Mouse (Mus musculus) neutrophil, adult 5-6 weeks (primary cell): Measurements from ENCODE around the gene Thsd4. TPM values are rescaled to one million over a fixed set of nuclear protein-coding genes. Genes with fewer than 3 reads are reported as not detected.
"Not testable (repeated sequence)": the region's sequence is repeated elsewhere in the genome, so short reads cannot be mapped to it uniquely, and the experiment has no call there.

ENCODE experiments used
- ATAC-seq: fragments of 151-379, 151-347 bp; 2 replicates; pipeline ENCODE4 v1.8.0; 2017; ENCODE audit warnings: mild to moderate bottlenecking, moderate TSS enrichment; ENCODE audit not compliant: insufficient number of reproducible peaks, poor library complexity, low FRiP score, severe bottlenecking; ENCODE audit errors: extremely low read depth
- total RNA-seq: library from RNA; stranded (forward); fragments of 200-1000 nt; gene quantifications from 2 replicates; pipeline ENCODE4 v1.2.3, GENCODE M21; 2017

Thsd4 gene
- total RNA-seq, 1 experiment from 2014 or later, result 0.12 TPM

- ATAC-seq, result no peak
Measured at GRCm38 (mm10) chr9:60285047-60285462, 236.8 kb downstream of the Thsd4 start.

DNA sequence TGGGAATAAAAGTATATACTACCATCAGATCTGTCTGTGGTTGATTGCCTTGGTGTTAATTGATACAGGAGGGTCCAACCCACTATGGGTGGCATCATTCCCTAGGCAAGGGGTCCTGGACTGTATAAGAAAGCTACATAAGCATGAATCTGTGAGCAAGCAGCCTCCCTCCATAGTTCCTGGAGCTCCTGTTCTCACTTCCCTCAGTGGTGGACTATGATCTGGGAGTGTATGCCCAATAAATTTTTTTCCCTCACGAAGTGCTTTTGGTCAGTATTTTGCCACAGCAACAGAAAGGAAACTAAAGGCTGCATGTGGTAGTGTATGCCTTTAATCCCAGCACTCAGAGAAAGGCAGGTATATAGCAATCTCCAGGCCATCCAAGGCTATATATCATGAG, 237.5 kb downstream of the Thsd4 start:
- no peak for ATAC-seq

GRCm38 (mm10) chr9:60283546-60283945, 238.3 kb downstream of the Thsd4 start:
- ATAC-seq, result no peak

- ATAC-seq, result no peak
Measured at GRCm38 (mm10) chr9:60281281-60281680, 240.6 kb downstream of the Thsd4 start.

GRCm38 (mm10) chr9:60280786-60281185, 241.1 kb downstream of the Thsd4 start:
- ATAC-seq, result no peak

DNA sequence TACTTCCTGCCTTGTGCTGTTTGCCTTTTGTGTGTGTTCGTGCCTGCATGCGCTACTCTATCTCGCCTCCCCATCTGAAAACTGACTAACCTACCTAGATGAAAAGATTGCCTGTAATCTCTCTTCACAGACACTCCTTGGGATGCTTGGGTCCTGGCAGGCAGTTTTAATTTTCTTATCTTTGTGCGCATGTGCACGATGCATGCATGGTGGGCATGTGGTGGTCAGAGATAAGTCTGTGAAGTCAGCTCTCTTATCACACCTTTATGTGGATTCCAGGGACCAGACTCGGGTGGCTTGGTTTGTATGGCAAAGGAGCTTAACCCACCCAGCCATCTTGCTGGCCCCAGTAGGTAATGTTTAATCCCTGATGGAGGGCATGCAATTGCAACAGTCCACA, 242.3 kb downstream of the Thsd4 start:
- ATAC-seq, result no peak

GRCm38 (mm10) chr9:60276351-60276750, 245.5 kb downstream of the Thsd4 start:
- no peak for ATAC-seq

DNA sequence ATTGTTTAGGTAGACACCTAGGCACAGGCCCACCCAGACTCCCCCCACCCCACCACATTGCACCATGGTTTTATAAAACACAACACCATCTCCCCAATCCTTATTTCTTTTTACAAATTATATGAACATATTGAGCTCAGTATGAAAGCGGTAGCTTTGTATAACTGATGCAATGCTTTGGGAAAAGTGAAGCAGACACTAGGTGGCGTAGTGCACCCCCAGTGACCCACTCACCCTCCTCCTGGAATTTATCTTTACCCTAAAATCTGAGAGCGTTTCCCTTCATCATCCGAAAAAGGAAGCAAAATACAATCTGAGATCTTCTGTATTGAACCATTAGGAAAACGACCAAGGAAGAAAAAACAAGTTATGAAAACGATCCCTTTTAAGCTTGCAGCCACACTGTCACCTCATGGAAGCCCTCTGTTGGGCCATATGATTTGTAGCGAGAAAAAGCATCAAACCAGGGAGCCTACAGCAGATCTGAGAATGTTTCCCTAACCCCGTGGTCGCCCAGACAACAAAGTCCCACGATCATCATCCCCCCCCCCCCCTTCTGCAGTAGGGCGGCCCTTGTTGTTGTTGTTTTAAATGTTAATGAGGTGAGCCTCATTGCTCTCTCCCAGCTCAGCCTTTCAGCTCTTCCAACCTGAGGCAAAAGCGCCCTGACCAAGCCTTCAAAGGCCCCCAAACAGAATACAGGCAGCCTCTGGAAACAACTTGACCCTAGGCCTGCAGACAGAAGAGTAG, 246.3 kb downstream of the Thsd4 start:
- ATAC-seq, result no peak

DNA sequence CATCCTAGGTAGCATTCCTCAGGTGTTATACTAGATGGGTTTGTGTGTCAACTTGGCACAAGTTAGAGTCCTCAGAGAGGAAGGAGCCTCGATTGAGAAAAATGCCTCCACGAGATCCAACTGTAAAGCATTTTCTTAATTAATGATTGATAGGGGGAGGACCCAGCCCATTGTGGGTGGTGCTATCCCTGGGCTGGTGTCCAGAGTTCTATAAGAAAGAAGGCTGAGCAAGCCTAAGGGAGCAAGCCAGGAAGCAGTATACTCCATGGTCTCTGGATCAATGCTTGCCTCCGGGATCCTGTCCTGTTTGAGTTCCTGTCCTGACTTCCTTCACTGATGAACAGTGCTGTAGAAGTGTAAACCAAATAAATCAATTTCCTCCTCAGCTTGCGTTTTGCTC, 247.3 kb downstream of the Thsd4 start:
- no peak for ATAC-seq

DNA sequence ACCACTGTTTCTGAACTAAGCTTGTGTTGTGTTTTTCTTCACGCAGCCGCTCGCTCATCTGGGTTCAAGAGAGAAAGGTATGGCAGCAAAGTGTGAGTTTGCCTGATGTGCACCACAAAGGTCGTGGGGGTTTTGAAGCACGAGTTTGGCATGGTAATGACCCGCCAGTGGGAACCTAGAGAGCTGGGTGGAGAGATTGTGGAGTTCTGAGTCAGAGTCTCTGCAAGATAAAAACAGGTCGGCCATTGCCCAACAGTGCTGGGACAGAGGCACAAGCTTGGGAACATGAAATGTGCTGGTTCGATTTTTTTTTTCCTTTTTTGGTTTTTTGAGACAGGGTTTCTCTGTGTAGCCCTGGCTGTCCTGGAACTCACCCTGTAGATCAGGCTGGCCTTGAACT, 249.5 kb downstream of the Thsd4 start:
- ATAC-seq, result not testable (repeated sequence)

DNA sequence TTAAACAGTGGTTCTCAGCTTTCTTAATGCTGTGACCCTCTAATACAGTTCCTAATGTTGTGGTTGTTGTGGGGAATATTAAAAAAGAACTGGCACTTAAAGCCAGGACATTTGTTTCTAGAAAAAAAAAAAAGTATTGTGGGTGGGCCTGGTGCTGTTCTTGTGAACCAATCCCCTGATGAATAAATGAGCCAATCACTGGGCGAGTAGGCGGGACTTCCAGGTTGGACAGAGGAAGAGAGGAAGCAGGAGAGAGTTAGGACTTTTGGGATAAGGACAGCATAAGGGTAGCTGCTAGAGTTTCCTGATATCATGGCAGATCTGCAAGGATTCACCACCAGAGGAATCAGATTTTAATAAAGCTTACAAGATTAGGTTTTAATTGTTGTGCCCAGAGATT, 249.9 kb downstream of the Thsd4 start:
- no peak for ATAC-seq

DNA sequence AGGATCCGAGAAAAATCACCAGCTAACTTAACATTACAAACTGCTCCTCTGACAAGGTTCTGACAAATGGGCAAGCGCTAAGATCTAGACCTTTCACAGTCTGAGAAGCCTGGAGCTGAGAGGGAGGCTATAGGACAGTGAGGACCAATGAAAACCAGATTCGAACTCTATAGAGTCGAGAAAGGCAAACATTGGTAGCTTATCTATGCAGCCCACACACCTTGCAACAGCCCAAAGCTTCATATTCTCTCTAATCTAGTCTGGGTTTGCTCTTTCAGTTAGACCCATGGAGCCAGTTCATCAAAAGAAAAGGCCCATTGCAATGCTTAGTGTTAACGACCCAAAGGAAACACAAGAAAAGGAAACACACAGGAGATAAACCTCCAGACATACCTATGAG, 252.0 kb downstream of the Thsd4 start:
- ATAC-seq, result no peak

DNA sequence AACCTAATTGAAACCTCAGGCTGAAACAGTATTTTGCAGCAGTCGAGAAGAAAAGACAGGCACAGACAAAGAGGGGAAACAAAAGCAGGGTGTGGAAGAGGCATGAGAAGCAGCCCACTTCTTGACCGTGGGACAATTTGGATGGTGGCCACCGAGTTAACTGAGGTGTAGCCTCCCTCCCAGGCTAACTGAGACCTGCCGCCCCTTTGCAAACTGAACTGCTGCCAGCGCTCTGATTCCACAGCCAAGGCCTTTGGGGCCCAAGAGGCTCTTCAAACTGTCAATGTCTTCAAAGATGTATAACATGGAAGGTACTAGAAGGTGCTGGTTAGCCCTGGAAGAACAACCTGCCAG, 254.6 kb downstream of the Thsd4 start:
- no peak for ATAC-seq

DNA sequence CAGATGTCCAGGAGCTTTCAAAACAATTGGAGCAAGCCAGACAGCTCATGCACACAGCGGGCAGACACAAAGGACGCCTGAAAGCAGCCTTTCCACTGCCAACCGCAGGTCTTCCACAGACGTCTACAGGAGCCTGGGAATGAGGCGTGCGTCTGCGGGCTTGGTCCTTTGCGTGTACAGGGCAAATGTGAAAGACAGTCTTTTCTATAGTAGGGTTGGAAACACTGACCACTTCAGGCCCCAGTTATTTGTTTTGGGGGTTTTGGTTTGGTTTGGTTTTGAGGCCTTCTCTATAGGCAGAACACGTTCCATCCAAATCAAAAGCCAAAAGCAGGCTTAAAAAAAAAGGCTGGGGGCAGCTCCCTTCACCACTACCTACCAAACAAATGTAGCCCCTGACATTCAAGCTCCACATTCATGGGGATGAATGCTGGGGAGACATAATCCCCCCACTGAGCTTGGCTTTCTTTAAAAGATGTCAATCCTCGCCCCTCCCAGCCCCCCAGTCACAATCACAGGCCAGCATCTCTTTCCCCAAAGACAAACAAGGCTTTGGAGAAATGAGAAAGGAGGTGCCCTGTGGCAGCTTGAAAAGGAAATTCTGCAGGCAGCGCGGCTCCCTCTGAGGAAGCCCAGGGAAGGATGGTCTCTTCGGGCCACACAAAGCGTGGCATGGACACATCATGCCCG, 255.1 kb downstream of the Thsd4 start:
- no peak for ATAC-seq

- no peak for ATAC-seq
Measured at GRCm38 (mm10) chr9:60264586-60265325, 257.1 kb downstream of the Thsd4 start.

DNA sequence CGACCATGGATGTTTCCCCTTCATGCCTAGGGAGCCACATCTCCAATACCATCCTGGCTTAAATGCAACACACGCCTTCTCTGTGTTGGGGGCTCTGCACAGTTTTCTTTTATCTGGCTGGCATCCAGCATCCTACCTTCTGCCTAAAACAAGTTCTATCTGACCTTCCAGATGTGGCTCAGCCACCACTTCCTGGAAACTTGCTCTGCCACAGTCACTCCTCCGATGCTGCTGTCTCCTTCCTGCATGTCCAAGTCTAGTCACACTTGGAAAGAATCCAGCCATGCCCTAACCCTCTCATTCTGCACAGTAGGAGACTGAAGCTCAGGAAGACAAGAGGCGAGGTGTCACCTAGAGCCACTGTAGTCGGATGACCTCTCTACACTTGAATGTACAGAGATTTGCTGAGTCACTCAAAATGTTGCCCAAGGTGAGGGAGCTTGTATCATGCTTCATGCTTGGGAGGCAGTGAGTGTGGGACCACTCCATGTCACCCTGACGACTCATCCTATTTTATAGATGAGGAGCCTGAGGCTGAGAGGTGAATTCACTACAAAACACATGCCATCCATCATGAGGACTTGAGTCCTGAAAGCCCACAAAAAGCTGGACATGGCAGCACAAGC, 259.2 kb downstream of the Thsd4 start:
- ATAC-seq, result no peak

DNA sequence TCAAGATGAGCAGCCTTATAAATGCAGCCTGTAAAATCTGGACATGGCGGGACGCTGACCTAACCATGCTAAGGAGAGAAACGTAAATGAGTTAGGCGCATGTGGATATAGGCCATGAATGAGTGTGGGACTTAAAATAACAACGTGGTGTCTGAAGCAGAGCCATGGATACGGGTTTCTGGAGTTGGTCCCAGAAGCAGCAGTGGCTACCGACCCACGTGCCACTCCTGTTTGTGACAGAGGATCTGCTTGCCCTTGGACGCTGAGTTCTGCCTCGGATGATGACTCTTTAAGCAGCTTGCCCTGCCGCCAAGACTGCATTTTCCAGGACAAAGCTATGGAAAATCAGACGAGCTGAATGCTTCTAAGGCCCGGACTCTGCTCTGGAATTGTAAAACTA, 262.2 kb downstream of the Thsd4 start:
- no peak for ATAC-seq

DNA sequence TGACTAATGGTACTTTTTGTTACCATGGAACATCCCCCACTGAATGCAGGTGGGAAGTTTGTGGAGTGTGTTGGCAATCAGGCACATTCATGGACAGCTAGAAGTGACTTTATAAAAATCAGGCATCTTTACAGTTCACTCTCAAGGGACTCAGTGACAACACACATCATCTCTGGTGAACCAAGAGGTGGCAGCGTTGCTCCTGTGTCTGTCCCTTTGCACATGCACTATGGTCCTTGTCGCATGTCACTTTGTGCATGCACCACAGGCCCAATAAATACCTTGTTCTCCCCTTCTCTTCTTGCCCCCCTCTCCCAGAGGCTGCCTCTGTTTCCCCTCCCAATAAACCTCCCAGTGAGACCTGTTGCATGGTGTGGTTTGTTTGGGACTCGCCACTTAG, 270.1 kb downstream of the Thsd4 start:
- ATAC-seq, result no peak

DNA sequence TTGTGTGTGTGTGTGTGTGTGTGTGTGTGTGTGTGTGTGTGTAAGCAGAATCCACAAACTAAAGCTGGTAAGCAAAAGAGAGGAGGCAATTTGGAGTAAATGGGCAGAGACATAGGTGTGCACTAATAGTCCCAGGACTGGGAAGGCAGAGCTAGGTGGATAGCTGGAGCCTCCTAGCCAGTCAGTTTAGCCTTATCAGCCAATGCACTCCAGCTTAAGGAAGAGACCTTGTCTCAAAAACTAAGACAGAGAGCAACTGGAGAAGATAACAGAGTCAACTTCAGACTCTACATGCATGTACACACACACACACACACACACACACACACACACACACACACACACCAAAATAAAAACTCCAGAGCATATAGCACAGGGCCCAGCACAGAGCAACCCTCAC, 271.4 kb downstream of the Thsd4 start:
- ATAC-seq, result no peak

- ATAC-seq, result no peak
Measured at GRCm38 (mm10) chr9:60247998-60248397, 273.8 kb downstream of the Thsd4 start.
